Mouse (Mus musculus) MEL (cell line): ENCODE data around the gene Hoxa4.

Experiments used
- CHD2 ChIP-seq: IDR thresholded peaks from 2 replicates; pipeline ENCODE4 v1.6.1; 2011; ENCODE audit warnings: low read length, improper control_type of control experiment
- CTCF ChIP-seq, 3 experiments: IDR thresholded peaks in 2 of 3; conservative IDR thresholded peaks in 1 of 3; 2 replicates each; pipeline ENCODE4 v1.5.1; 2011 to 2012; ENCODE audit warnings: low read length in 3 of 3, low read depth in 2 of 3, mild to moderate bottlenecking in 2 of 3, improper control_type of control experiment in 1 of 3, inconsistent platforms in 1 of 3, mixed read lengths in 1 of 3, moderate library complexity in 1 of 3; ENCODE audit not compliant: control insufficient read depth in 1 of 3, insufficient read depth in 1 of 3, poor library complexity in 1 of 3, severe bottlenecking in 1 of 3
- EP300 ChIP-seq, 2 experiments: IDR thresholded peaks; 2 replicates each; pipeline ENCODE4 v1.6.1; 2011; ENCODE audit warnings: improper control_type of control experiment in 2 of 2, low read length in 2 of 2, low read depth in 1 of 2, mild to moderate bottlenecking in 1 of 2
- GATA1 ChIP-seq: IDR thresholded peaks from 2 replicates; pipeline ENCODE4 v1.6.1; 2011; ENCODE audit warnings: low read depth, low read length, improper control_type of control experiment
- JUND ChIP-seq: IDR thresholded peaks from 2 replicates; pipeline ENCODE4 v1.6.1; 2011; ENCODE audit warnings: low read depth, mild to moderate bottlenecking, improper control_type of control experiment, low read length
- MAFK ChIP-seq: IDR thresholded peaks from 2 replicates; pipeline ENCODE4 v1.6.1; 2011; ENCODE audit warnings: low read depth, mild to moderate bottlenecking, low read length, improper control_type of control experiment, borderline replicate concordance
- MAX ChIP-seq: IDR thresholded peaks from 2 replicates; pipeline ENCODE4 v1.6.1; 2011; ENCODE audit warnings: low read length, improper control_type of control experiment
- NRF1 ChIP-seq: IDR thresholded peaks from 2 replicates; pipeline ENCODE4 v1.6.1; 2014; ENCODE audit warnings: low read depth, mild to moderate bottlenecking, inconsistent platforms, low read length, improper control_type of control experiment, moderate library complexity; ENCODE audit not compliant: poor library complexity, insufficient read depth, severe bottlenecking
- POLR2A ChIP-seq, 2 experiments: IDR thresholded peaks; 2 replicates each; pipeline ENCODE4 v1.6.1; 2011 to 2012; ENCODE audit warnings: low read length in 2 of 2, mild to moderate bottlenecking in 2 of 2, control low read depth in 1 of 2, improper control_type of control experiment in 1 of 2, low read depth in 1 of 2, moderate library complexity in 1 of 2; ENCODE audit not compliant: control insufficient read depth in 1 of 2, insufficient read depth in 1 of 2, poor library complexity in 1 of 2
- RAD21 ChIP-seq: IDR thresholded peaks from 2 replicates; pipeline ENCODE4 v1.6.1; 2011; ENCODE audit warnings: mild to moderate bottlenecking, low read depth, low read length, improper control_type of control experiment
- TAL1 ChIP-seq: IDR thresholded peaks from 2 replicates; pipeline ENCODE4 v1.6.1; 2012; ENCODE audit warnings: mild to moderate bottlenecking, inconsistent platforms, low read length, moderate library complexity, mixed read lengths

DNA sequence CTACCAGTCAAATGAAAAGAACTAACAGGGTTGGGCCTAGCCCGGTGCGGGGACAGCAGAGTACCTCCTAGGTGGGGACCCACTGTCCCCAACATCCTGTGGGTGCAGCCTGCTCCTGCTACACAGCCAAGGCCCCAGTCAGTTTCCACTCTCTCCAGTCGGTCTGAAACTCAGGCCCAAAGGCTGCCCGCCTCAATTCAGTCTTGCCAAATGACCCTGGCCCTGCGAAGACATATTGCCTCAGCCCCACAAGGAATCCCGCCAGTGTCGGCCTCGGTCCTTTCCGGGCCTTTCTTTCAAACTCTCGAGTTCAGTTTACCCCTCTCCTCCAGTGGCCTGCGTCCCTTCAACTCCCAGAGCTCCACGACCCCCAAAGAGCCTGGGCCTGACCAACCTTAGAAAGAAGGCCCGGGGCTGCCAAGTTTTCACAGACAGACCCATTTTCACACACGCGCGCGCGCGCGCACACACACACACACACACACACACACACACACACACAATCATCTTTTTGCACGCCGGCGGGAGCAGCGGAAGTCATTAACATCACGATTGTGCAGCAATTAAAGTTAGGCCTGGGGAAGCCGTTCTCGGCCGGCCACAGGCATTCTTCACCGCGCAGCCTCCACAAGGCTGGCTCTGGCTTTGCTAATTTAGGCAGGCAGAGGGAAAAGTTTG is 8.7 kb upstream of the Hoxa4 start:
- TF ChIP-seq MAX = no peak
- no peak for TF ChIP-seq POLR2A (IDR thresholded peaks at IDR 0.05; ENCODE audit: control insufficient read depth in 1 of 2, insufficient read depth in 1 of 2, low read depth in 1 of 2, low read length in 2 of 2, poor library complexity in 1 of 2)
- TF ChIP-seq CTCF (IDR thresholded peaks at IDR 0.05 in 2 of 3, conservative IDR thresholded peaks at IDR 0.05 in 1 of 3; ENCODE audit: control insufficient read depth in 1 of 3, insufficient read depth in 1 of 3, low read depth in 2 of 3, low read length in 3 of 3, poor library complexity in 1 of 3, severe bottlenecking in 1 of 3) = no peak
- TF ChIP-seq EP300 (IDR thresholded peaks at IDR 0.05; ENCODE audit: low read depth in 1 of 2, low read length in 2 of 2) = no peak
- TF ChIP-seq CHD2 = no peak
- TF ChIP-seq GATA1 = no peak
- no peak for TF ChIP-seq JUND
- no peak for TF ChIP-seq MAFK
- TF ChIP-seq RAD21 = no peak
- TF ChIP-seq TAL1 = no peak
- TF ChIP-seq NRF1 = no peak
